In the genomic region with DNA sequence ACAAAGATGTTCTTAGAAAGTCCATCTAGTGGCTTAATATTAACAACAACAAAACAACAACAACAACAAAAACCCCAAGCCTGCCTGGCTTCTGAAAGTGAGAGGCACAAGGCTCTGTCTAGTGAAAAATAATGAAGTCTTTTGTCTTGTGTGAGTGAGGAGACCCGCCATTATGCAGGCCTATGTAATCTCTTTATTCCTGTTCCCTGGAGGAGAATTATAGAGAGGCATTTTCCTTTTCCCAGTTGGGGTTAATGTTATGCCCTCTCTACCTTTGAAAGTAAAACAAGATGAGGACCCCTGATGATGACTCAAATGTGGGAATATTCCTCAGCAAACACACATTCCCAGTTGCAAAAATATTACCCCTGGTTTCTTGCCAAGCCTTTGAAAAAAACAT, we compare ENCODE assay signal across 17 mouse cellular contexts.
"Had no signal": no experiment of that assay in that cellular context is flagged by ENCODE, and none has a peak within 500 bp of the region (broad histone marks: within the 10 kb centered on the region; RNA-seq: fewer than 3 reads in every experiment).

No protein-coding gene starts in this region.

- H3K9ac ChIP-seq: kidney, embryonic 15.5 days; limb, embryonic 12.5 days; limb, embryonic 15.5 days; liver, embryonic 14.5 days; liver, postnatal 0 days; lung, embryonic 14.5 days; midbrain, embryonic 15.5 days had no signal

- ATAC-seq: liver, postnatal 0 days; lung, postnatal 0 days; midbrain, embryonic 15.5 days had no signal

- DNase-seq: kidney, adult 2 months; kidney, postnatal 10 days; kidney, postnatal 4 days; left cerebral cortex, postnatal 4 days; liver, postnatal 0 days; lung, embryonic 14.5 days; thymus, adult 18-20 months; thymus, postnatal 4 days had no signal

- H3K4me3 ChIP-seq: kidney, embryonic 15.5 days; limb, embryonic 12.5 days; limb, embryonic 15.5 days; midbrain, embryonic 10.5 days; midbrain, embryonic 15.5 days had no signal

- H3K9me3 ChIP-seq: kidney, embryonic 15.5 days; limb, embryonic 12.5 days; limb, embryonic 15.5 days; midbrain, embryonic 10.5 days; midbrain, embryonic 15.5 days had no signal

- H3K36me3 ChIP-seq: kidney, embryonic 15.5 days; limb, embryonic 12.5 days; limb, embryonic 15.5 days; midbrain, embryonic 10.5 days; midbrain, embryonic 15.5 days had no signal

- H3K4me1 ChIP-seq: kidney, embryonic 15.5 days; limb, embryonic 12.5 days; limb, embryonic 15.5 days; midbrain, embryonic 15.5 days had no signal

- H3K27me3 ChIP-seq: kidney, embryonic 15.5 days; limb, embryonic 12.5 days; limb, embryonic 15.5 days; midbrain, embryonic 15.5 days had no signal

- H3K27ac ChIP-seq: kidney, embryonic 15.5 days; limb, embryonic 12.5 days; limb, embryonic 15.5 days; liver, embryonic 14.5 days; macrophage; midbrain, embryonic 10.5 days; midbrain, embryonic 15.5 days had no signal

- H3K4me2 ChIP-seq: kidney, embryonic 15.5 days; limb, embryonic 12.5 days; limb, embryonic 15.5 days; liver, embryonic 11.5 days; lung, embryonic 14.5 days; midbrain, embryonic 15.5 days had no signal
